Mouse (Mus musculus) macrophage (primary cell): ENCODE measurements around the gene Gm5617. TPM values are rescaled to one million over a fixed set of nuclear protein-coding genes. Genes with fewer than 3 reads are reported as not detected.
"Not testable (repeated sequence)": the region's sequence is repeated elsewhere in the genome, so short reads cannot be mapped to it uniquely, and the experiment has no call there.

ENCODE experiments used
- H3K27ac ChIP-seq: fragments of 350-480 bp; formaldehyde crosslinking; 2 replicates; pipeline ENCODE4 v1.9.0; 2021
- H3K36me3 ChIP-seq: fragments of 350-480 bp; formaldehyde crosslinking; 2 replicates; pipeline ENCODE4 v1.9.0; 2021; ENCODE audit errors: inconsistent target
- H3K4me3 ChIP-seq: fragments of 350-480 bp; formaldehyde crosslinking; 2 replicates; pipeline ENCODE4 v1.9.0; 2021; ENCODE audit errors: inconsistent target
- H3K79me2 ChIP-seq: fragments of 350-480 bp; formaldehyde crosslinking; 2 replicates; pipeline ENCODE4 v1.9.0; 2021; ENCODE audit errors: inconsistent target
- WGBS: methylation state at CpG from one replicate; pipeline ENCODE4 v1.1.7; 2026; ENCODE audit warnings: inconsistent platforms; ENCODE audit not compliant: missing documents; 5-methylcytosine and 5-hydroxymethylcytosine counted together
- polyA plus RNA-seq: library from polyadenylated mRNA; stranded (reverse); fragments of 250-400 nt; gene quantifications from 3 replicates; pipeline ENCODE4 v1.2.4, GENCODE M21; 2018; ENCODE audit warnings: inconsistent platforms

Gm5617 gene
- polyA plus RNA-seq, 1 experiment from 2014 or later, result 7.1 TPM

- 94% methylated on average over 18 of the region's 19 CpGs for WGBS
- H3K79me2 ChIP-seq, result no peaks in the 10 kb centered on the region
- no peak overlapping the region for H3K27ac ChIP-seq
- H3K4me3 ChIP-seq, result no peak overlapping the region
- H3K36me3 ChIP-seq, result no peaks in the 10 kb centered on the region
These were observed 22.3 kb downstream of the Gm5617 start for GRCm38 (mm10) chr9:48517372-48518130.

GRCm38 (mm10) chr9:48520405-48520804 lies 25.2 kb downstream of the Gm5617 start:
- not testable (repeated sequence) for H3K36me3 ChIP-seq, H3K4me3 ChIP-seq, H3K27ac ChIP-seq, H3K79me2 ChIP-seq
- WGBS, result no CpG with 5 or more reads among the region's 7 CpGs

GRCm38 (mm10) chr9:48525566-48525965 lies 30.3 kb downstream of the Gm5617 start:
- no peaks in the 10 kb centered on the region for H3K36me3 ChIP-seq
- WGBS, result 11% methylated on average over 1 of the region's 1 CpGs
- no peak overlapping the region for H3K27ac ChIP-seq
- no peak overlapping the region for H3K4me3 ChIP-seq
- no peaks in the 10 kb centered on the region for H3K79me2 ChIP-seq

GRCm38 (mm10) chr9:48526520-48526919 lies 31.3 kb downstream of the Gm5617 start:
- H3K27ac ChIP-seq, result no peak overlapping the region
- H3K4me3 ChIP-seq, result no peak overlapping the region
- H3K36me3 ChIP-seq, result no peaks in the 10 kb centered on the region
- WGBS, result 91% methylated on average over 3 of the region's 4 CpGs
- H3K79me2 ChIP-seq, result no peaks in the 10 kb centered on the region

GRCm38 (mm10) chr9:48531294-48531693 lies 36.1 kb downstream of the Gm5617 start:
- WGBS, result 94% methylated on average over 4 of the region's 4 CpGs

GRCm38 (mm10) chr9:48532203-48532602 lies 37.0 kb downstream of the Gm5617 start:
- Histone ChIP-seq H3K79me2 (no peaks in the 10 kb centered on the region), H3K4me3 (no peak overlapping the region), H3K27ac (no peak overlapping the region), H3K36me3 (no peaks in the 10 kb centered on the region)
- WGBS, result 25% methylated on average over 3 of the region's 3 CpGs

More at GRCm38 (mm10) chr9:48531294-48531693, 36.1 kb downstream of the Gm5617 start:
- Histone ChIP-seq H3K4me3 (no peak overlapping the region), H3K79me2 (no peaks in the 10 kb centered on the region), H3K27ac (no peak overlapping the region), H3K36me3 (no peaks in the 10 kb centered on the region)

GRCm38 (mm10) chr9:48532730-48533129 lies 37.5 kb downstream of the Gm5617 start:
- no peak overlapping the region for H3K27ac ChIP-seq
- no CpG with 5 or more reads among the region's 2 CpGs for WGBS
- H3K36me3 ChIP-seq, result no peaks in the 10 kb centered on the region
- no peak overlapping the region for H3K4me3 ChIP-seq
- no peaks in the 10 kb centered on the region for H3K79me2 ChIP-seq

- H3K79me2 ChIP-seq, result no peaks in the 10 kb centered on the region
- 54% methylated on average over 1 of the region's 1 CpGs for WGBS
- H3K27ac ChIP-seq, result no peak overlapping the region
- no peaks in the 10 kb centered on the region for H3K36me3 ChIP-seq
- H3K4me3 ChIP-seq, result no peak overlapping the region
These were observed 41.2 kb downstream of the Gm5617 start for GRCm38 (mm10) chr9:48536414-48536813.

- H3K79me2 ChIP-seq, H3K4me3 ChIP-seq, H3K36me3 ChIP-seq, H3K27ac ChIP-seq: not testable (repeated sequence)
- WGBS, result 100% methylated on average over 1 of the region's 1 CpGs
These were observed 42.4 kb downstream of the Gm5617 start for GRCm38 (mm10) chr9:48537616-48538015.

GRCm38 (mm10) chr9:48538044-48538645 lies 42.9 kb downstream of the Gm5617 start:
- no peaks in the 10 kb centered on the region for H3K79me2 ChIP-seq
- 39% methylated on average over 16 of the region's 17 CpGs for WGBS
- no peaks in the 10 kb centered on the region for H3K36me3 ChIP-seq
- H3K4me3 ChIP-seq, result no peak overlapping the region
- H3K27ac ChIP-seq, result no peak overlapping the region

GRCm38 (mm10) chr9:48538688-48539087 lies 43.4 kb downstream of the Gm5617 start:
- 42% methylated on average over 12 of the region's 12 CpGs for WGBS

More at GRCm38 (mm10) chr9:48538688-48539087, 43.4 kb downstream of the Gm5617 start:
- Histone ChIP-seq H3K36me3 (no peaks in the 10 kb centered on the region), H3K79me2 (no peaks in the 10 kb centered on the region), H3K4me3 (no peak overlapping the region), H3K27ac (no peak overlapping the region)

Other genes with a start within 250 kb of the Gm5617 start
- not detected in 3 replicates for gene Nxpe2, start 142.0 kb upstream of the Gm5617 start, polyA plus RNA-seq
- 92.9 to 181 TPM (median 121 TPM) in 3 replicates for gene Rexo2, start 14.8 kb upstream of the Gm5617 start, polyA plus RNA-seq
- gene Rbm7, start 143 bp upstream of the Gm5617 start, polyA plus RNA-seq, result 61.8 to 94.5 TPM (median 73.4 TPM) in 3 replicates
- gene Nnmt, start 109.7 kb downstream of the Gm5617 start, polyA plus RNA-seq, result not detected in 3 replicates